Comparison of ENCODE assay signal across 8 mouse cellular contexts in the genomic region with DNA sequence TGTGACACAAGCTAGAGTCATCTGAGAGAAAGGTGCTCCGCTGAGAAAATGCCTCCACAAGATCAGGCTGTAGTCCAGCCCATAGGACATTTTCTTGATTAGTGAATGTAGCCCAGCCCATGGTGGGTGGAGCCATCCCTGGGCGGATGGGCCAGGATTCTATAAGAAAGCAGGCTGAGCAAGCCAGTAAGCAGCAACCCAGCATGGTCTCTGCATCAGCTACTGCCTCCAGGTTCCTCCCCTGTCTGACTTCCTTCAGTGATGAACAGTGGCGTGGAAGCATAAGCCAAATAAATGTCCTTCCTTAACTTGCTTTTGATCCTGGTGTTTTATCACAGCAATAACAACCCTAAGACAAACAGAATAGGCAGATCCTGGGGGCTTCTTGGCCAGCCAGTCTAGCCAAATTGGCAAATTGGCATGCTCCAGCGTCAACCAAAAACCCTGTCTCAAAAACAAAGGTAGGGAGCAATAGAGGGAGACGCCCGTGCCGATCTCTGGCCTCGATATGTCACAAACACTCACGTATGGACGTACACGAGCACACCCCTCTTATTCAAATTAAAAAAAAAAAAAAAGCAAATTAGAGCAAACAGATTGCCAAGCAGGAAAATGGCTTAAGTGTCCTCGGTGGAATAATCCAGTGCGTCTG. TPM values are rescaled to one million over a fixed set of nuclear protein-coding genes. Genes with fewer than 3 reads are reported as not detected.
DNase-seq lines count a peak whose midpoint lies in the region; ATAC-seq lines count a peak whose summit lies in the region.

No protein-coding gene starts in this region.

- H3K9ac ChIP-seq in limb, embryonic 11.5 days (ENCODE audit: low read length), result no peak overlapping the region
- H3K9ac ChIP-seq in neural tube, embryonic 13.5 days, result peak overlapping the region; percentile 67

- H3K36me3 ChIP-seq in megakaryocyte, embryonic 14.5 days (replicated peaks; ENCODE audit: low read length), result peaks cover 20% of the 10 kb centered on the region
- peaks cover 18% of the 10 kb centered on the region for H3K36me3 ChIP-seq in hindbrain, embryonic 10.5 days
- peaks cover 4% of the 10 kb centered on the region; the same call in 1 of the 2 replicates for H3K36me3 ChIP-seq in limb, embryonic 11.5 days (ENCODE audit: control insufficient read depth, insufficient read depth, low read length)
- H3K36me3 ChIP-seq in neural tube, embryonic 13.5 days, result peaks cover 16% of the 10 kb centered on the region

- H3K27me3 ChIP-seq in megakaryocyte, embryonic 14.5 days (replicated peaks), result no peaks in the 10 kb centered on the region
- no peaks in the 10 kb centered on the region for H3K27me3 ChIP-seq in hindbrain, embryonic 10.5 days (ENCODE audit: insufficient read depth, poor library complexity, severe bottlenecking)
- no peaks in the 10 kb centered on the region for H3K27me3 ChIP-seq in limb, embryonic 11.5 days (ENCODE audit: control insufficient read depth, insufficient read depth, low read length)
- H3K27me3 ChIP-seq in neural tube, embryonic 13.5 days, result no peaks in the 10 kb centered on the region

- 11% methylated on average over 13 of the region's 13 CpGs for WGBS in hindbrain, embryonic 10.5 days
- WGBS in limb, embryonic 11.5 days, result 12% methylated on average over 13 of the region's 13 CpGs
- WGBS in neural tube, embryonic 13.5 days, result 16% methylated on average over 13 of the region's 13 CpGs

- ATAC-seq in megakaryocyte, adult 5-6 weeks (ENCODE audit: poor library complexity, severe bottlenecking), result no peak
- no peak for ATAC-seq in limb, embryonic 11.5 days (ENCODE audit: insufficient number of reproducible peaks, low FRiP score, low TSS enrichment, low read depth)
- ATAC-seq in neural tube, embryonic 13.5 days (ENCODE audit: low read depth), result peak; percentile 41
- ATAC-seq in CD4-positive, CD25-positive, alpha-beta regulatory T cell, adult 4 months, result no peak

- peaks cover 81% of the 10 kb centered on the region for H3K4me1 ChIP-seq in megakaryocyte, embryonic 14.5 days
- peaks cover 30% of the 10 kb centered on the region for H3K4me1 ChIP-seq in hindbrain, embryonic 10.5 days (replicated peaks)
- H3K4me1 ChIP-seq in limb, embryonic 11.5 days (ENCODE audit: control insufficient read depth, insufficient read depth, low read length), result peaks cover 4% of the 10 kb centered on the region; the same call in 1 of the 2 replicates
- H3K4me1 ChIP-seq in neural tube, embryonic 13.5 days (replicated peaks), result peaks cover 32% of the 10 kb centered on the region

- DNase-seq in cerebellum, postnatal 36 days, result peak; percentile 67 to 70
- peak; percentile 45 for DNase-seq in hindbrain, embryonic 10.5 days (ENCODE audit: low spot score)
- peak; percentile 60 for DNase-seq in limb, embryonic 11.5 days (ENCODE audit: low spot score)
- no peak for DNase-seq in urinary bladder, postnatal 36 days (ENCODE audit: low spot score in 2 of 2)

- peak overlapping the region; percentile 40 for H3K4me2 ChIP-seq in limb, embryonic 11.5 days (ENCODE audit: low read depth, severe bottlenecking)
- H3K4me2 ChIP-seq in neural tube, embryonic 13.5 days, result peak overlapping the region; percentile 55

- peak overlapping the region; percentile 85 for H3K4me3 ChIP-seq in megakaryocyte, embryonic 14.5 days (replicated peaks)
- H3K4me3 ChIP-seq in hindbrain, embryonic 10.5 days, result peak overlapping the region; percentile 44
- H3K4me3 ChIP-seq in limb, embryonic 11.5 days (ENCODE audit: low read depth, low read length), result no peak overlapping the region; the same call in 1 of the 2 replicates
- H3K4me3 ChIP-seq in neural tube, embryonic 13.5 days, result peak overlapping the region; percentile 96

- peak overlapping the region; percentile 60 for H3K27ac ChIP-seq in hindbrain, embryonic 10.5 days
- H3K27ac ChIP-seq in limb, embryonic 11.5 days (replicated peaks; ENCODE audit: low read depth, low read length), result no peak overlapping the region
- peak overlapping the region; percentile 93 for H3K27ac ChIP-seq in neural tube, embryonic 13.5 days (replicated peaks)

- H3K9me3 ChIP-seq in megakaryocyte, embryonic 14.5 days, result no peaks in the 10 kb centered on the region
- no peaks in the 10 kb centered on the region for H3K9me3 ChIP-seq in hindbrain, embryonic 10.5 days
- no peaks in the 10 kb centered on the region for H3K9me3 ChIP-seq in limb, embryonic 11.5 days (ENCODE audit: control insufficient read depth, low read length)
- H3K9me3 ChIP-seq in neural tube, embryonic 13.5 days, result no peaks in the 10 kb centered on the region

RNA-seq across cellular contexts. Expression of a gene that starts 2.0 kb away (rescaled TPM):
- polyA plus RNA-seq in megakaryocyte, embryonic 14.5 days (2012; ENCODE audit: insufficient read depth, low replicate concordance), result 140 and 267 TPM in 2 replicates
- total RNA-seq in megakaryocyte, adult 5-6 weeks (2015), result 39.9 and 42.3 TPM in 2 replicates
- 170 and 195 TPM in 2 replicates for total RNA-seq in megakaryocyte, adult 5-6 weeks (2017)
- 69.4 and 85.5 TPM in 2 replicates for polyA plus RNA-seq in hindbrain, embryonic 10.5 days (2016; fragmentation: Nextera tagmentation; extraction: Ambion mirVana)
- 29.5 and 32.7 TPM in 2 replicates for polyA plus RNA-seq in limb, embryonic 11.5 days (2014; fragmentation: Nextera tagmentation; extraction: Ambion mirVana)
- polyA plus RNA-seq in neural tube, embryonic 13.5 days (2015; fragmentation: Nextera tagmentation; extraction: Ambion mirVana), result 146 and 151 TPM in 2 replicates
- polyA plus RNA-seq in CD4-positive, CD25-positive, alpha-beta regulatory T cell, adult 4 months (2017; shearing (Covaris generic)), result 100 to 1,000 TPM in 1 of 2 experiments, 10 to 100 TPM in 1; 78.1 to 142 TPM

RNA-seq across cellular contexts. Expression of a gene that starts 42.1 kb away (rescaled TPM):
- polyA plus RNA-seq in megakaryocyte, embryonic 14.5 days (2012; ENCODE audit: insufficient read depth, low replicate concordance), result 71.2 and 76.1 TPM in 2 replicates
- total RNA-seq in megakaryocyte, adult 5-6 weeks (2015), result 113 TPM in 2 replicates
- total RNA-seq in megakaryocyte, adult 5-6 weeks (2017), result 67.7 and 75.5 TPM in 2 replicates
- 4.4 and 12.7 TPM in 2 replicates for polyA plus RNA-seq in hindbrain, embryonic 10.5 days (2016; fragmentation: Nextera tagmentation; extraction: Ambion mirVana)
- polyA plus RNA-seq in limb, embryonic 11.5 days (2014; fragmentation: Nextera tagmentation; extraction: Ambion mirVana), result 3.4 TPM in 2 replicates
- 45.0 and 45.1 TPM in 2 replicates for polyA plus RNA-seq in neural tube, embryonic 13.5 days (2015; fragmentation: Nextera tagmentation; extraction: Ambion mirVana)
- polyA plus RNA-seq in CD4-positive, CD25-positive, alpha-beta regulatory T cell, adult 4 months (2017; shearing (Covaris generic)), result 100 to 1,000 TPM; 166 to 206 TPM

RNA-seq across cellular contexts. Expression of a gene that starts 47.8 kb away (rescaled TPM):
- 26.5 and 79.5 TPM in 2 replicates for polyA plus RNA-seq in megakaryocyte, embryonic 14.5 days (2012; ENCODE audit: insufficient read depth, low replicate concordance)
- total RNA-seq in megakaryocyte, adult 5-6 weeks (2015), result 4.1 and 8.3 TPM in 2 replicates
- 32.5 and 35.4 TPM in 2 replicates for total RNA-seq in megakaryocyte, adult 5-6 weeks (2017)
- polyA plus RNA-seq in hindbrain, embryonic 10.5 days (2016; fragmentation: Nextera tagmentation; extraction: Ambion mirVana), result 0.12 and 0.33 TPM in 2 replicates
- 0.05 and 0.06 TPM in 2 replicates for polyA plus RNA-seq in limb, embryonic 11.5 days (2014; fragmentation: Nextera tagmentation; extraction: Ambion mirVana)
- 1.9 and 2.3 TPM in 2 replicates for polyA plus RNA-seq in neural tube, embryonic 13.5 days (2015; fragmentation: Nextera tagmentation; extraction: Ambion mirVana)
- 10 to 100 TPM; 29.8 to 34.6 TPM for polyA plus RNA-seq in CD4-positive, CD25-positive, alpha-beta regulatory T cell, adult 4 months (2017; shearing (Covaris generic))

RNA-seq across cellular contexts. Expression of a gene that starts 52.8 kb away (rescaled TPM):
- 4.8 and 51.5 TPM in 2 replicates for polyA plus RNA-seq in megakaryocyte, embryonic 14.5 days (2012; ENCODE audit: insufficient read depth, low replicate concordance)
- total RNA-seq in megakaryocyte, adult 5-6 weeks (2015), result 70.0 and 82.5 TPM in 2 replicates
- total RNA-seq in megakaryocyte, adult 5-6 weeks (2017), result 61.6 and 62.5 TPM in 2 replicates
- 177 and 187 TPM in 2 replicates for polyA plus RNA-seq in hindbrain, embryonic 10.5 days (2016; fragmentation: Nextera tagmentation; extraction: Ambion mirVana)
- 123 and 134 TPM in 2 replicates for polyA plus RNA-seq in limb, embryonic 11.5 days (2014; fragmentation: Nextera tagmentation; extraction: Ambion mirVana)
- 125 and 136 TPM in 2 replicates for polyA plus RNA-seq in neural tube, embryonic 13.5 days (2015; fragmentation: Nextera tagmentation; extraction: Ambion mirVana)
- 100 to 1,000 TPM in 1 of 2 experiments, 10 to 100 TPM in 1; 87.4 to 109 TPM for polyA plus RNA-seq in CD4-positive, CD25-positive, alpha-beta regulatory T cell, adult 4 months (2017; shearing (Covaris generic))

RNA-seq across cellular contexts. Expression of a gene that starts 57.5 kb away (rescaled TPM):
- polyA plus RNA-seq in megakaryocyte, embryonic 14.5 days (2012; ENCODE audit: insufficient read depth, low replicate concordance), result 0.23 and 0.76 TPM in 2 replicates
- 0.91 TPM in 1 of 2 replicates, not detected in the other for total RNA-seq in megakaryocyte, adult 5-6 weeks (2015)
- 0.22 and 0.53 TPM in 2 replicates for total RNA-seq in megakaryocyte, adult 5-6 weeks (2017)
- 1.6 and 2.1 TPM in 2 replicates for polyA plus RNA-seq in hindbrain, embryonic 10.5 days (2016; fragmentation: Nextera tagmentation; extraction: Ambion mirVana)
- polyA plus RNA-seq in limb, embryonic 11.5 days (2014; fragmentation: Nextera tagmentation; extraction: Ambion mirVana), result 2.7 and 4.1 TPM in 2 replicates
- polyA plus RNA-seq in neural tube, embryonic 13.5 days (2015; fragmentation: Nextera tagmentation; extraction: Ambion mirVana), result 0.83 and 0.93 TPM in 2 replicates
- polyA plus RNA-seq in CD4-positive, CD25-positive, alpha-beta regulatory T cell, adult 4 months (2017; shearing (Covaris generic)), result 1 to 10 TPM; 2.6 to 2.8 TPM

Comparison
In these comparisons a context has a peak if more than half of its experiments do, and no peak if none do; other contexts are left out.
1. DNase-seq: peak in cerebellum, postnatal 36 days (2 of 2), hindbrain, embryonic 10.5 days (single experiment) and limb, embryonic 11.5 days (single experiment); none in urinary bladder, postnatal 36 days (0 of 2).